Mouse (Mus musculus) lung, adult 18-20 months (tissue): ENCODE data around the gene Rbbp5.
A peak's percentile ranks its signal among the peaks of the same experiment; 100 is the strongest.

Source experiments
- DNase-seq, 2 experiments: peaks; one replicate each; pipeline ENCODE4 v3.0.0; 2022; ENCODE audit warnings: mixed read lengths in 2 of 2

Rbbp5 gene

GRCm38 (mm10) chr1:132506058-132506457, 28.9 kb downstream of the Rbbp5 start, which contains the start of gene Tmem81:
Gene Tmem81, plus strand, starts transcription at chr1:132506230.
- no peak for DNase-seq

DNA sequence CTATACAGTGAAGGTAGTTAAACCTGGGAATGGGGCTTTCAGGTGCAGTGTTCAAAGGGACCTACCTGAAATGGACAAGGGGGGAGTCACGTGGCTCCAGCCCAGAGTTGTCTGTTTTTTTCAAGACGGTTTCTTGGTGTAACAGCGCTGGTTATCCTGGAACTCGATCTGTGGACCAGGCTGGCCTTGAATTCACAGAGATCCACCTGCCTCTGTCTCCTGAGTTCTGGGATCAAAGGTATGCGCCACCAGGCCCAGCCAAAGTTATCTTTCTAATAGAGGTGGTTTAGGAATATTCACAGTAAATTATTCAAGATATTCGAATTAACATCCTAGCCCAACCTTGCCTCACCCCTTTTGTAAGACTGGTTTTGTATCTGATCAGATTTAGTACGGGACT, 29.5 kb downstream of the Rbbp5 start:
- no peak for DNase-seq

GRCm38 (mm10) chr1:132509771-132510170, 32.6 kb downstream of the Rbbp5 start:
- DNase-seq, result no peak

GRCm38 (mm10) chr1:132511521-132511920, 34.4 kb downstream of the Rbbp5 start:
- DNase-seq, result no peak

DNA sequence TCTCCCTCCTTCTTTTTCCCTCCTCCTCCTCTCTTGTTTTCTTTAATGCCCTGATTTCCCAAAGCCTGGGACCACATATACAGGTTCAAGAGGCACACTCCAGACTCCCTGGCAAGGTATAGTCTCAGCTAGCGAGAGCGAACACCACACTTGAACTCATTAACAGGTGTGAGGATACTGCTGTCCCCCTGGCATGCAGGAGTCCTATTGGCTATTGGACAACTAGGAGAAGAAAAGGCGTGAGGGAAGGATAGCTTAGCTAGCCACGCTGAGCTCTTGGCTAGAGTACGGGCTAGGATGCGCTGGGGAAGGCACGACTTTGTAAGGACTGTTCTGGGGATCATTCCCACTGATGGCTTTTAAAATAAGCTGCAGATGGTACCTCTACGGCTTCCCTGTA, 34.9 kb downstream of the Rbbp5 start:
- DNase-seq, result no peak

DNA sequence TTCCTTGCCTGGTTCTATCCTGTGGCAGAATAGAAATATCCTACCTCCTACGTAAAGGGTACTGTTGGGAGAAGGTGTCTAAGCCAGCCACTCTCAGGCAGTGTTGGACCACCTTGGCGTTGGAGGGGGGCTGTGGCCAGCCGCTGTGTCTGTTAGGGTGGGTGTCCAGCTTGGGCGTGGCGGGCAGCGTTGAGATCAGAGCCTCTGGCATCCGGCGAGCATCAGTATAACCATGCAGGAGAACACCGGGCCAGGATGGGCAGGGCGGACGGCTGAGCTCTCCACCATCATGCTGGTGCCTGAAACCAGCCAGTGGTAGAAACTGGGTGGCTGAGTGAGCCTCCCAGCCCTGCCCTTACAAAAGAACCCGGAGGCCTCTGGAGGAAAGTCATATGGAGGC, 38.2 kb downstream of the Rbbp5 start:
- no peak for DNase-seq

- DNase-seq, result no peak
Measured at GRCm38 (mm10) chr1:132516776-132517175, 39.6 kb downstream of the Rbbp5 start.

DNA sequence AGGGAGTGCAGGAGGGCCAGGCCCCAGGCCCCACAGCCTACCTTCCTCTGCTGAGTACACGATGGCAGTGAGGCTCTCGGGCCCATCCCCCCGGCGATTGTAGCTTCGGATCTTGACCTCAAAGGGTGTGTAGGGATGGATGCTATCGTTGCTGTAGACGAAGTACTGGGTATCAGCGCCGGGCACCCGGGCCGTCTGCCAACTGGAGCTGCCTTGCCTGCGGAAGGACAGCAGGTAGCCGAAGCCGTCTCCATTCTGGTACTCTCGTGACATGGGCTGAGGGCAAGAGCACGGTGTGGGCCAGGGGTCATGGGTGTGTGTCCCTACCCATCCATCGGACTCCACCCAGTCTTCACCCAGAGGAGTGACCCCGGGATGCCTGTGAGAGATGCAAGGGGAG, 41.5 kb downstream of the Rbbp5 start:
- no peak for DNase-seq

- no peak for DNase-seq
Measured at GRCm38 (mm10) chr1:132519734-132520133, 42.6 kb downstream of the Rbbp5 start.

- DNase-seq, result peak; percentile 72 to 74
Measured at GRCm38 (mm10) chr1:132520764-132521163, 43.6 kb downstream of the Rbbp5 start.

DNA sequence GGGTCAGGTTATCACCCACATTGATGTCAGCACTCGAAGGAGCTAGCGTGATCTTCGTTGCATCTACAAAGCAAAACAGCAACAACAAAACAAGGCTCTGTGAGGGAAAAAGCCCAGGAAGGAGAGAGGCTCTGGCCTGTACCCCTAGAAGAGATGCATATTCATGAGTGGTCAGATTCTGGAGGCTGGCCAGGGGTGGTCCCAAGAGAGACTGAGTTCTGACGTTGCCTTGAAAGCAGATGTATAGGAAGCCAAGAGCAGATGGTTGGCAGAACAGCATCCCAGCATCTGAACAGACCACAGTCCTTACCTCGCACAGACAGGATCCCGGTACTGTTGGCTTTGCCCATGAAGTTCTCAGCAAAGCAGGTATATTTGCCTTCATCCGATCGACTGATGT, 45.9 kb downstream of the Rbbp5 start:
- DNase-seq, result no peak

DNA sequence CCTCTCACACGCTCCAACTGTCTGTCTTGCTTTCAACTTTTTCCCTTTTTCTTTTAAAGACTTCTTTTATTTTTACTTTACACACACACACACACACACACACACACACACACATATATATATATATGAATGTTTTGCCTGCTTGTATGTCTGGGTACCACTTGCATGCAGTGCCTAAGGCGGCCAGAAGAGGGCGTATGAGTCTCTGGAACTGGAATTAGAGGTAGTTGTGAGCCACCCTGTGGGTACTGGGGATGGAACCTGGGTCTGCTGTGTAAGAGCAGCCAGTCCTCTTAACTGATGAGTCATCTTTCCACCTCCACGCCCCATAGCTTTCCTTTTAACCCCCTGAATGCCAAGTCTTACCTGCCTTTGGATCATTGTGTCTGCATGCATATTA, 46.8 kb downstream of the Rbbp5 start:
- peak in 1 of 2 experiments; percentile 23 for DNase-seq

GRCm38 (mm10) chr1:132525832-132526231, 48.7 kb downstream of the Rbbp5 start:
- DNase-seq, result peak in 1 of 2 experiments; percentile 52

DNA sequence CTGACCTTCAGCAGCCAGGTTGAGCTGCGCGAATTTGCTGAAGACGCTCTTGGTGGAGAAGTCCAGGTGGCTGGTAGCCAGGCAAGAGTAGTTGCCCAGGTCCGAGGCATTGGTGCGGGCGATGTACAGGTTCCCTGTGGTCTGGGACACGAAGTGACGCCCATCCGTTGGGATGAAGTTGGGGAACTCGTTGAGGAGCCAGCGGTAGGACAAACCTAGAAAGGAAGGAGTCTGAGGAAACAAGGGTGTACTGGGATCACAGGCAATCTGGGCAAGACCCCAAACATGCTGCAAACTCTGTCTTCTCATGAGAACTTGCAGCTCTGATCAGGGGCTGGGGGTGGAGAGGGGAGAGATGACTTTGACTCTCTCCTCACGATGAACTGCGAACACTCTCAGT, 50.9 kb downstream of the Rbbp5 start:
- DNase-seq, result no peak

DNA sequence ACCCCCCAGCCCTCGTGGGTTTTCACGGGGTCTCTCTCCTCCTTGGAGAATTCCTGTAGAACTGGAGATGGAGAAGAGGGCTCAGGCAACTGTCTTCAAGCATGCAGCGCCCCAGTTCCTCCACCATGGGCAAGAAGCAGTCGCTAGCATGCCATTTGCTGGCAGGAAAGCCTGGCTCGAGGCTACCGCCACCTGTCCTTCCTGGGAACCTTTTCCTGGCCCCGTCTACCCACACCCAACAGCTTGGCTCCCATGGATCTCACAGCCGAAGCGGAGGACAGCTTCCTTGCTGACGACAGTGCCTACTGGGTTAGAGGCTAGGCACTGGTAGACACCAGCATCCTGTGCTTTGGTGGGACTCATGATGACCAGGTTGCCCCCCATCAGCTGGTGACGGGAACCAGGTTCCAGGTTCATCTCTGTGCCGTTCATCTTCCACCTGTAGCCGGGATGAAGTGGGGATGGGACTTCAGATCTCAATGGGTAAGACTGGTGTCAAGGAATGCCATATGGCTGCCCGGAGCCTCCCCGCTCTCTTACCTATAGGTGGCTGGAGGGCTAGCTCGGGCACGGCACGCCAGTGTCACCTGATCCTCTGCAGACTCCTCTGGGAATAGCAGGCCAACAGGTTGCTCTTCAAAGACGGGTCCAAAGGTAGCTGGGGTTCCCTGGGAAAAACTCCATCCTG, 51.6 kb downstream of the Rbbp5 start:
- DNase-seq, result no peak

GRCm38 (mm10) chr1:132530631-132531191, 53.5 kb downstream of the Rbbp5 start:
- no peak for DNase-seq

GRCm38 (mm10) chr1:132532521-132532920, 55.4 kb downstream of the Rbbp5 start:
- no peak for DNase-seq

DNA sequence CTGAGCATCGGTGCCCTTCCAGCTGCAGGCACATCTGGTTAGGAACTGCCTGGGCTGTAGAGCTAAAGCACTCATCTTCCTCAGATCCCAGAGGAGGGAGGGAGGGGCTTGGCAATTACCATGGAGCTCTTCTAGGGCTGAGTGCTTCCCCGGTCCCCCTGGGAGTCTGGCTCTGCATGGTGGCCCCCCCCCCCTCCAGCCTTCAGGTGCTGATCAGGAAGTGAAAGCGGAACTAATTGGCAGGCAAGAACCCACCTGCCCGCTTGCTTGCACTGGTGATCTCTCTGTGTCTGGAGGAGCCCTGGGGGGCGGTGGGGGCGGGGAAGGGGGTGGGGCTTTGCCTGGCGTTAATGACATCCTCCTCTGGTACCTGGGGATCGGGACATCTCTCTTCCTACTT, 56.7 kb downstream of the Rbbp5 start:
- no peak for DNase-seq

DNA sequence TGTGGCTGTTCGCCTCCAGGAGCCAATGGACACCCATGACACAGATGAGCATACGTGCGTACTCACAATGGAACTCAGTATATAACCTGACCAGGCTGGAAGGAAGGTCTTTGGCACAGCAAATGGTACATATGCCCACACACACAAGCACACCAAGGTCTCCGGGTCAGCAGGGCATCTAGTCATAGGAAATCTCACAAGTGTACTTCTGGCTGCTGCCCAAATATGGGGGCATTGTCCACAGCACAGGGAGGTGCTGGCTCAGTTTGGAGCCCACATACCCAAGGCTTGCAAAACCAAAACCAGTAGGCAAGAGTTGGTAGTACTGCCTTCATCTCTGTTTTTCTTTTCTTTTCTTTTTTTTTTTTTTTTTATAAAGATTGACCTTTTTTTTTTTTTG, 58.4 kb downstream of the Rbbp5 start:
- DNase-seq, result no peak

DNA sequence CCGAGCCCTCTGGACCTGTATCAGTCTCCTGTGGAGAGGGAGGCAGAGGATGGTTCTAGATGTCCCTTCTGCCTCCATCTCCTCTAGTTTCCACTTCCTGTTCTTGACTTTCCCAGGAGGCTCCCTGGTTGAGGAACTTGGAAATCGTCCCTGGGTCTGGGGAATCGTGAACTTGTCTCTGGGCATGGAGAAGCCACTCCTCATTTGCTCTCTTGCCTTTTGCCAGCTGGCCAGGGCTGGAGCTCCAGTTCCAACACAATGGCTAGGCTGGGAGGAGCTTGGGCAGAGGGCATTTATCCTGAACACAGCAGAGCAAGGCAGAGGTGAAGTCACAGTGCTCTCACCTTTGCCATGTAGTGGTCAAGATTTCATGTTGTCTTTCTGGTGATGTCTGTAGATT, 59.3 kb downstream of the Rbbp5 start:
- no peak for DNase-seq

DNA sequence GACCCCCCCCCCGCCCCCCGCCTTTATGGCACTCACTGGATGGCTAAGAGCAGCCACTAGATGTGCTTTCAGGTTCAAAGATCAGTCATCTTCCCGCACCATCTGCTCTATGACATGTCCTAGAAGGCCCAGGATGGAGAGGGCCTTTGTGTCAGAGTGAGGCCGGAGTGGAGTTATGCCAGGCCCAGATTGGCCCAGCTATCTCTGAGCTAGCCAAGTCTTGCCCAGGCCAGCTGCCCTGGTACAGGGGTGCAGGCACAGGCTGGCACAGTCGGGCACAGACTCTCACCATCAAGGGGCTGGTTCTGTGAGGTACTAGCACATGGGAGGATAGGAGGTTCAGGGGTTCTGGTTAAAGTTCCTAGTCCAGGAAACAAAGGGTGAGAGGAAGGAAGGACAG, 60.6 kb downstream of the Rbbp5 start:
- DNase-seq, result no peak

DNA sequence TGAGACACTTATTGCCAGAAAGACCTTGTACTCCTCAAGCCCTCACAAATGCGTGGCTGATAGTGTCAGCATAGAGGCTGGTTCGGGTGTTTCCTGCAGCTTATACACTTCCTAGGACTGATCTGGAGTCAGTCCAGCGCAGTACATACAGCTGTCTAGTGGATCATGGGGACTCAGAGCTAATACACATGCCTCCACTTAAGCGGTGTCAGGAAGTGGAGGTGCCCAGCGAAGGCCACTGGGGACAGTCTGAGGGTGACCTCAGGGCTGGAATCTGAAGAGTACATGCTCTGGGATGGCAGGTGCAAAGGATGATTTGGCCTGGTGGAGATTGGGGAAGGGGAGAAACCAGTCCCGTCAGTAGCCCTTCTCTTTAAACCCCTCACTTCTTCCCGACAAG, 63.5 kb downstream of the Rbbp5 start:
- no peak for DNase-seq

- peak in 1 of 2 experiments; percentile 40 for DNase-seq
Measured at GRCm38 (mm10) chr1:132541171-132541823, 64.1 kb downstream of the Rbbp5 start.
